Mouse (Mus musculus) ES-E14 (cell line): ENCODE results near the gene Nek7.

Experiments used
- CHD2 ChIP-seq: IDR thresholded peaks from 2 replicates; pipeline ENCODE4 v1.6.1; 2014; ENCODE audit warnings: mild to moderate bottlenecking, low read depth, low read length, inconsistent platforms
- HCFC1 ChIP-seq: IDR thresholded peaks from 2 replicates; pipeline ENCODE4 v1.6.1; 2012; ENCODE audit warnings: low read length, inconsistent platforms, borderline replicate concordance; ENCODE audit not compliant: insufficient read depth
- MAFK ChIP-seq: IDR thresholded peaks from 2 replicates; pipeline ENCODE4 v1.6.1; 2014; ENCODE audit warnings: mild to moderate bottlenecking, low read depth, low read length, inconsistent platforms; ENCODE audit not compliant: insufficient read depth
- ZC3H11A ChIP-seq: IDR thresholded peaks from 2 replicates; pipeline ENCODE4 v1.6.1; 2012; ENCODE audit warnings: low read depth, mild to moderate bottlenecking, inconsistent platforms, low read length, borderline replicate concordance
- ZNF384 ChIP-seq: IDR thresholded peaks from 2 replicates; pipeline ENCODE4 v1.6.1; 2012; ENCODE audit warnings: low read depth, low read length, inconsistent platforms

GRCm38 (mm10) chr1:138542170-138542515, 77.8 kb downstream of the Nek7 start:
- no peak for TF ChIP-seq ZC3H11A
- no peak for TF ChIP-seq ZNF384
- no peak for TF ChIP-seq MAFK
- no peak for TF ChIP-seq HCFC1
- no peak for TF ChIP-seq CHD2
